Mouse (Mus musculus) embryonic facial prominence, embryonic 12.5 days (tissue): Measurements from ENCODE around the gene Ckap4. TPM values are rescaled to one million over a fixed set of nuclear protein-coding genes. Genes with fewer than 3 reads are reported as not detected.

Experiments used
- ATAC-seq: fragments of 200-750 bp; cut with Nextera tagmentation; 2 replicates; pipeline ENCODE4 v1.8.0; 2017; ENCODE audit not compliant: insufficient number of reproducible peaks, insufficient read depth, low FRiP score, low TSS enrichment
- H3K27ac ChIP-seq: fragments of 300-500 bp; sonication (generic); 2 replicates; pipeline ENCODE4 v1.5.1; 2016; ENCODE audit warnings: mild to moderate bottlenecking
- H3K27me3 ChIP-seq: fragments of 300-500 bp; sonication (generic); 2 replicates; pipeline ENCODE4 v1.6.1; 2016; ENCODE audit warnings: mild to moderate bottlenecking, moderate library complexity
- H3K36me3 ChIP-seq: fragments of 300-500 bp; sonication (generic); 2 replicates; pipeline ENCODE4 v1.6.1; 2016; ENCODE audit warnings: mild to moderate bottlenecking
- H3K4me1 ChIP-seq: fragments of 300-500 bp; sonication (generic); 2 replicates; pipeline ENCODE4 v1.6.1; 2016
- H3K4me2 ChIP-seq: fragments of 300-500 bp; sonication (generic); replicated peaks from 2 replicates; pipeline ENCODE4 v1.6.1; 2016; ENCODE audit warnings: mild to moderate bottlenecking, moderate library complexity
- H3K4me3 ChIP-seq: fragments of 300-500 bp; sonication (generic); 2 replicates; pipeline ENCODE4 v1.5.1; 2016; ENCODE audit warnings: mild to moderate bottlenecking
- H3K9ac ChIP-seq: fragments of 300-500 bp; sonication (generic); 2 replicates; pipeline ENCODE4 v1.6.1; 2016; ENCODE audit warnings: mild to moderate bottlenecking, moderate library complexity
- H3K9me3 ChIP-seq: fragments of 300-500 bp; sonication (generic); 2 replicates; pipeline ENCODE4 v1.6.1; 2016; ENCODE audit warnings: mild to moderate bottlenecking, moderate library complexity
- WGBS: fragments of 180-500 bp; shearing (Covaris S2); methylation state at CpG from one replicate; pipeline ENCODE4 v1.1.7; 2016; 5-methylcytosine and 5-hydroxymethylcytosine counted together
- polyA plus RNA-seq: library from polyadenylated mRNA; unstranded; fragments of >200 nt; fragmentation: Nextera tagmentation; extraction: Ambion mirVana; gene quantifications from 2 replicates; pipeline ENCODE4 v1.2.1, GENCODE M21; 2016

Ckap4 gene
- 113 and 117 TPM in 2 replicates for polyA plus RNA-seq

DNA sequence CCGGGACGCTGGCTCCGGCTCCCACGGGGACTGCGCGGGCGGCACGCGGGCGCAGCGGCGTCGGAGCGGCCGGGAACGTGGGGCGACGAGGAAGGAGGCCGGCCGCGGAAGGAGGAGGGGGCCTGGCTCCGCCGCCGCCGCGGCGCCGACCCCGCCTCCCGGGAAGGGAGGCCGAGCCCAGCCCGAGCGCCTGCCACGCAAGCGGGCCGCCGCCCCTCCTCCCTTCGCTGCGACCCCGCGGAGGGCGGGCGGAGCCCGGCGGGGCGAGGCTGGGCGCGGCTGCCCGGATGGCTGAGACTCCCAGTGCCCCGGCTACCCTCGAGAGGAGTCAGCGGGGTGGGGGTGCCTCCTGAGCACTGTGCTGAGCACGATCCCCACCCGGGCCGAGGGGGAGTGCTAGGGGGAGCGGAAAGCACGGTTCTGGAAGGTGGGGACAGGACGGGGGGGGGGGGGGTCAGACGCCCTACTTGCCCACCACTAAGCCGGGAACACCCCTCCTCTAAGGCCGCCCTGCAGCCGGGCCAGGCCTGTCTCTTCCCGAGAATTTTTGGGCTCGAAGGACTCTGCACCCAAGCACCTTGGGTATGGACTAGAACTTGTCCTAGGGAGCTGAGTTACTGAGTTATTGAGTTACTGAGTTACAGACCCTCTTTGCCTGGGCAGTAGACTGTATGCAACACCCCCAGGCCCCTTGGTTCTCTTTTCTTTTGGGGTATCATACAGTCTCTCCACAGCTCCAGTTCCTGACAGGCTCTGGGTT lies at the start of gene Ckap4:
Gene Ckap4, minus strand, starts transcription at position 151 of the 760 bp plus-strand sequence.
- Histone ChIP-seq H3K9me3 (no peaks in the 10 kb centered on the region), H3K4me3 (peak within 1 kb of the TSS; percentile 92), H3K4me2 (peak within 1 kb of the TSS; percentile 63), H3K27ac (peak within 1 kb of the TSS; percentile 93), H3K4me1 (peaks cover 35% of the 10 kb centered on the region), H3K36me3 (peaks cover 11% of the 10 kb centered on the region; the same call in 1 of the 2 replicates), H3K9ac (peak within 1 kb of the TSS; percentile 99), H3K27me3 (no peaks in the 10 kb centered on the region)
- peak; percentile 79 for ATAC-seq
- WGBS = under 1% methylated on average over 27 of the region's 64 CpGs

- no peak for ATAC-seq
- H3K9me3 ChIP-seq = no peaks in the 10 kb centered on the region
Measured at GRCm38 (mm10) chr10:84582236-84582635, 48.4 kb upstream of the Ckap4 start.

DNA sequence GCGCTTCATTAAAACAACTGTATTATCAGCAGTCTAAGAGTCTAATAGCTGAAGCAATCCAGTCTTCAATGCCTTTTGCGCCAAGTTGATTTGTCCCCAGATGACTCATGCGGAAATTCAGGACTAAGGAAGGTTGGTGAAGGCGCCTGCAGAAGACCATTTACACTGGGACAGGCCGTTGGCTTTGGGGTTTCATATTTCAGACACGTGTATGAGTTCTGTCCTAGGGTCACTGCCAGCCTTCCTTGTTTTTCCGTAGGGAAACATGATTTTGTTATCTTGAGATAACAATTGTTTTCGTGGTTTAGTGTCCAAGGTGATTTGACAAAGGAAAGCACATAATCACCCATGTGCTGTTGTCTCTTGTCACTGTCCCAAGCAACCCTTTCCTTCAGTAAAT lies 47.3 kb upstream of the Ckap4 start:
- no peak overlapping the region for H3K4me3 ChIP-seq
- 61% methylated on average over 8 of the region's 8 CpGs for WGBS
- H3K4me1 ChIP-seq = 0 out of 2 replicates have a peak, but pooled peaks cover 6% of the 10 kb centered on the region
- H3K4me2 ChIP-seq = no peak overlapping the region
- no peaks in the 10 kb centered on the region for H3K36me3 ChIP-seq
- no peaks in the 10 kb centered on the region for H3K9me3 ChIP-seq
- H3K9ac ChIP-seq = no peak overlapping the region
- no peak for ATAC-seq
- no peak overlapping the region for H3K27ac ChIP-seq
- H3K27me3 ChIP-seq = no peaks in the 10 kb centered on the region

More at GRCm38 (mm10) chr10:84582236-84582635, 48.4 kb upstream of the Ckap4 start:
- no peak overlapping the region for H3K27ac ChIP-seq
- H3K4me2 ChIP-seq = no peak overlapping the region
- 89% methylated on average over 7 of the region's 7 CpGs for WGBS
- no peak overlapping the region for H3K9ac ChIP-seq
- H3K27me3 ChIP-seq = no peaks in the 10 kb centered on the region
- 0 out of 2 replicates have a peak, but pooled peaks cover 5% of the 10 kb centered on the region for H3K4me1 ChIP-seq
- no peak overlapping the region for H3K4me3 ChIP-seq
- H3K36me3 ChIP-seq = no peaks in the 10 kb centered on the region

- no peak for ATAC-seq
- no peaks in the 10 kb centered on the region for H3K36me3 ChIP-seq
- WGBS = 73% methylated on average over 2 of the region's 2 CpGs
- no peaks in the 10 kb centered on the region for H3K9me3 ChIP-seq
- H3K4me1 ChIP-seq = 0 out of 2 replicates have a peak, but pooled peaks cover 6% of the 10 kb centered on the region
- no peak overlapping the region for H3K9ac ChIP-seq
- no peaks in the 10 kb centered on the region for H3K27me3 ChIP-seq
- H3K27ac ChIP-seq = no peak overlapping the region
- H3K4me3 ChIP-seq = no peak overlapping the region
- H3K4me2 ChIP-seq = no peak overlapping the region
Measured at GRCm38 (mm10) chr10:84579527-84579926, 45.7 kb upstream of the Ckap4 start.

DNA sequence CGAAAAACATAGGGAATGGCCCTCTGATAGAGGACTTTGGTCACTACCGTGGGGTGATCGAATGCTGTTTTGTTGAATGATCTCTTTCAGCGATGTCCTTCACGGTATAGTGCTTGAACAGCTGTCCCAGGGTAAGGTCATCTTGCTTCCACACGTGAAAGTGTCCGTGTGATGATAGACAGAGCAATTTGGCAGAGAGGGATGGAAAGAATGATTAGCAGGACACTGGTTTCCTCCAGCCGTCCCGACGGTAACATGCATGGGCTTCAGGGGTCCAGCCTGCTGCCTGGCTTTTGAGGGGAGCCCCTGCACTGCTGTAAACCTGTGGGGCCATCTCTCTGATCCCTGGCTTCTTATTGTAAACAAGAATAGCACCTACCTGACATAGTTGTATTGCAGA lies 44.9 kb upstream of the Ckap4 start:
- Histone ChIP-seq H3K4me3 (no peak overlapping the region), H3K4me1 (0 out of 2 replicates have a peak, but pooled peaks cover 6% of the 10 kb centered on the region), H3K27me3 (no peaks in the 10 kb centered on the region), H3K9ac (no peak overlapping the region), H3K4me2 (no peak overlapping the region), H3K9me3 (no peaks in the 10 kb centered on the region), H3K36me3 (no peaks in the 10 kb centered on the region), H3K27ac (no peak overlapping the region)
- ATAC-seq = no peak
- 75% methylated on average over 10 of the region's 10 CpGs for WGBS

- peak overlapping the region; percentile 57 for H3K9ac ChIP-seq
- no peaks in the 10 kb centered on the region for H3K27me3 ChIP-seq
- H3K9me3 ChIP-seq = no peaks in the 10 kb centered on the region
- H3K4me3 ChIP-seq = peak overlapping the region; percentile 86
- 4% methylated on average over 38 of the region's 38 CpGs for WGBS
- 0 out of 2 replicates have a peak overlapping the region, but pooled peaks have one; percentile 69 for H3K27ac ChIP-seq
- H3K4me2 ChIP-seq = peak overlapping the region; percentile 99
- no peaks in the 10 kb centered on the region for H3K36me3 ChIP-seq
- H3K4me1 ChIP-seq = 0 out of 2 replicates have a peak, but pooled peaks cover 6% of the 10 kb centered on the region
- peak; percentile 54 for ATAC-seq
Measured at GRCm38 (mm10) chr10:84577071-84577727, 43.3 kb upstream of the Ckap4 start.

DNA sequence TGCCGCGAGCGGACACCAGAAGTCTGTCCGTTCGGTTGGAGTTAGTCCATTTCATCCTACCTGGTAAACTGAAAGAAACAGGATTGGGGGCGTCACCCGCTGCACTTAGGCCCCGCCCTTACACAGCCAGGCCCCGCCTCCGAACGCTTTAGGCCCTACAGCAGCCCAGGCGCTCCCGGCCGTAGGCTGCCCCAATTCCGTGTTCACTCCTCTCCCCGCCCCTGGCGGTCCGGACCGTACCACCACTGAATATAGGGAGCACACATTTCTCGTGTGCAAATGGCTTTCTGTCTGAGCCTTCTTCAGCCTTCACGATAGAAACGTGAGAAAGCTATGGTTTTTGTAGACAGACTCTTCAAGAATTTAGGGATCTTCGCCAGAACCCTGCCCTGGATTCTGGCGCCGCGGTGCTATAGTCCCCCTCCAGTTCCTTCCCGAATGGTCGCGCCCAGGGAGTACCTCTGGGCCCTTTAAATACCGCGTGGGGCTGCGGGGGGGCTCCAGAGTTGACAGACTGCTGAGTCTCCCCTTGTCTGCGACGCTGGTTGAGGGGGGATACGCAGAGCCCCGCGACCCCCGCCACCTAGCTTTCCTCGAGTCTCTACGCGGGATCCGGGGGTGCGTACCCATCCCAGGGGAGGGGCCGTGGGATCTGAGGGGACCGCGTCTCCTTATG lies 42.7 kb upstream of the Ckap4 start, which contains the start of gene Tcp11l2:
Gene Tcp11l2, plus strand, starts transcription at position 232 of the 676 bp plus-strand sequence.
- H3K27me3 ChIP-seq = no peaks in the 10 kb centered on the region
- no peaks in the 10 kb centered on the region for H3K36me3 ChIP-seq
- H3K27ac ChIP-seq = peak within 1 kb of the TSS; percentile 69
- H3K4me2 ChIP-seq = peak within 1 kb of the TSS; percentile 99
- H3K9me3 ChIP-seq = no peaks in the 10 kb centered on the region
- peak within 1 kb of the TSS; percentile 86 for H3K4me3 ChIP-seq
- ATAC-seq = peak; percentile 99
- H3K9ac ChIP-seq = peak within 1 kb of the TSS; percentile 57
- 0 out of 2 replicates have a peak, but pooled peaks cover 6% of the 10 kb centered on the region for H3K4me1 ChIP-seq
- under 1% methylated on average over 46 of the region's 46 CpGs for WGBS

DNA sequence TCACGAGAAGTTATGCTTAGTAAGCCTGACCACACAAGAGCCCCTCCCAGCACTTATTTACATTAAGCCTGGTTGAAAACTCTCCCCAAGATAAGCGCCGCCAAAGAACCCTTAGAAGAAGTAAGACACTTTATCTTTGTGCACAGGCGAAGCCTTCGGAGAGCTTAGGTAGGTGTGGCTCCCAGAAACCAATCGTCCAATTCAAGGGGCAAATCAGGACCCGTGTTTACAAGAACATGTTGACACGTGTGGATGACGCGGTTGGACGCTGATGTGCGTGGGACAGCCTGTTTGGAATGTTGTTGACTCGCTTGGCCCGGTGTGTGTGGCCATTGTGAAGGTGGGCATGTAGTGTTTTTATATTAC lies 42.1 kb upstream of the Ckap4 start:
- 0 out of 2 replicates have a peak, but pooled peaks cover 6% of the 10 kb centered on the region for H3K4me1 ChIP-seq

DNA sequence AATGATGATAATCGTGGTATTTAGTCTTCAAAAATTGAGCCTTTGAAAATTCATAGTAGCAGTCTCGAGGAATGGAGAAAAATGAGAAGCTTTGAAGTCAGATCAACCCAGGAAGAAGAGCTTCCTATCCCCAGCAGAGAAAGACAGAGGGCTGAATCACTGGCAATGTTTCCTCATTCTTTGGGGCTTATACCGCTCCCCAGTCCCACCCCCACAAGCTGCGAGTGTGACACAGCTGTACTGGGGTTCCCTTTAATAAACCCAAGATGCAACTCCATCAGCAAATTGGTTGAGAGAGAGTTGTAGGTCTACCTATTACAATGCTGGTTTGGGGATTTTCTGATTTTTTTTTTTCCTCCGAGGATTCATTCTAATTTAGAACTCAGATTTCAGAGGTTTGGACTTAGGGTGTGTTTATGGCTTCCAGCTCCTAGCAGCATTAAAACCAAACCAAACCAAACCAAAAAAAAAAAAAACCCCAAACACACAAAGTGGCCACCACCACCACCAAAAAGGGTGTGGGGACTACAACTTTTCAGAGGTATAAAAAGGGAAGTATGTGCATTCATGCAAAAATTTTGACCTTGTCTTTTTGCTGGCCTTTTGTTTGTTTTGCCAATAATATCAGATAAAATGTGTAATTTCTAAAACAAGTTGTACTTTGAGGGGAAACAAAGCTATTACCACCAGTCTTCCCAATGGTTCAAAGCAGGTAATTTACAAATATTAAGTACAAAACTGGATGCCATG lies 40.0 kb upstream of the Ckap4 start:
- ATAC-seq = no peak
- 63% methylated on average over 5 of the region's 5 CpGs for WGBS
- no peak overlapping the region for H3K9ac ChIP-seq
- H3K4me3 ChIP-seq = no peak overlapping the region
- H3K9me3 ChIP-seq = no peaks in the 10 kb centered on the region
- H3K4me1 ChIP-seq = 0 out of 2 replicates have a peak, but pooled peaks cover 6% of the 10 kb centered on the region
- H3K27me3 ChIP-seq = no peaks in the 10 kb centered on the region
- no peaks in the 10 kb centered on the region for H3K36me3 ChIP-seq
- no peak overlapping the region for H3K27ac ChIP-seq
- H3K4me2 ChIP-seq = no peak overlapping the region

More for the DNA sequence above, 42.1 kb upstream of the Ckap4 start:
- ATAC-seq = peak; percentile 72
- WGBS = under 1% methylated on average over 14 of the region's 14 CpGs
- no peak overlapping the region for H3K27ac ChIP-seq
- H3K36me3 ChIP-seq = no peaks in the 10 kb centered on the region
- H3K4me2 ChIP-seq = peak overlapping the region; percentile 99
- peak overlapping the region; percentile 86 for H3K4me3 ChIP-seq
- no peaks in the 10 kb centered on the region for H3K27me3 ChIP-seq
- H3K9ac ChIP-seq = 0 out of 2 replicates have a peak overlapping the region, but pooled peaks have one; percentile 10
- H3K9me3 ChIP-seq = no peaks in the 10 kb centered on the region

DNA sequence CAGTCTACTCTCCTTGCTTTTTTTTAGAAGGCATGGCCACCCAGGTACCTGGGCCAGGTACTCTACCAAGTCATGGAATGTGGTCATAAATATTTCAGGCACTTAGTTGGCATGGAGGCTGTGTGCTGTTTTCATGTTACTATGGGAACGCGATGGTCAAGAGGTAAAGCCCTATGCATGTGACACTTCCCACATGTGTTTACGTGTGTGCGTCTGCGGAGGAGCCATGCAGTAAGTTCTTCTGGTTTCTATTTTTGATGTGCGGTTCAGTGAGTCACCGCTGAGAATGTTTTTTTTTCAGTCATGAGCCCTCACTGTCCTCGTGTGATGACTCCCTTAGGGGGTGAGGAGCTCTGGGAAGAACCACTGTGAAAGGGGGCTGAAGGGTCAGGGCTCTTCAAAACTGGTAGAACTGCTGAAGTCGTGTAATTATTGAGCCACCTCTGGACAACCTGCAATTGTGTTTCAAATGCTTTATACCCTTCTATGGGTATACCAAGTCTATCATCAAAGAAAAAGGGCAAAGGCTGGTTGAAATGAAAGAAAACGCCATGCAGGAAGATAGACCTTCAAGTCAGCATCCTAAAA lies 37.3 kb upstream of the Ckap4 start:
- no peak for ATAC-seq
- H3K9ac ChIP-seq = no peak overlapping the region
- 80% methylated on average over 10 of the region's 10 CpGs for WGBS

More for the DNA sequence above, 37.3 kb upstream of the Ckap4 start:
- no peak overlapping the region for H3K4me3 ChIP-seq
- H3K27me3 ChIP-seq = no peaks in the 10 kb centered on the region
- H3K27ac ChIP-seq = no peak overlapping the region
- H3K9me3 ChIP-seq = no peaks in the 10 kb centered on the region
- H3K4me1 ChIP-seq = no peaks in the 10 kb centered on the region
- H3K4me2 ChIP-seq = no peak overlapping the region
- no peaks in the 10 kb centered on the region for H3K36me3 ChIP-seq
